Mouse (Mus musculus) midbrain, embryonic 13.5 days (tissue): ENCODE measurements around the gene Vmn2r108. TPM values are rescaled to one million over a fixed set of nuclear protein-coding genes. Genes with fewer than 3 reads are reported as not detected.
"Not testable (repeated sequence)": the region's sequence is repeated elsewhere in the genome, so short reads cannot be mapped to it uniquely, and the experiment has no call there.

Experiments used
- ATAC-seq: fragments of 200-750 bp; cut with Nextera tagmentation; 2 replicates; pipeline ENCODE4 v1.8.0; 2017; ENCODE audit warnings: mild to moderate bottlenecking, moderate TSS enrichment, moderate library complexity
- H3K27ac ChIP-seq: fragments of 300-500 bp; sonication (generic); 2 replicates; pipeline ENCODE4 v1.5.1; 2015; ENCODE audit warnings: inconsistent platforms, mild to moderate bottlenecking, moderate library complexity
- H3K27me3 ChIP-seq: fragments of 300-500 bp; sonication (generic); 2 replicates; pipeline ENCODE4 v1.6.1; 2015; ENCODE audit warnings: mild to moderate bottlenecking, inconsistent platforms
- H3K36me3 ChIP-seq: fragments of 300-500 bp; sonication (generic); 2 replicates; pipeline ENCODE4 v1.6.1; 2015; ENCODE audit warnings: mild to moderate bottlenecking, inconsistent platforms
- H3K4me1 ChIP-seq: fragments of 300-500 bp; sonication (generic); replicated peaks from 2 replicates; pipeline ENCODE4 v1.6.1; 2015; ENCODE audit warnings: inconsistent platforms
- H3K4me2 ChIP-seq: fragments of 300-500 bp; sonication (generic); replicated peaks from 2 replicates; pipeline ENCODE4 v1.6.1; 2015; ENCODE audit warnings: moderate library complexity, mild to moderate bottlenecking, inconsistent platforms
- H3K4me3 ChIP-seq: fragments of 300-500 bp; sonication (generic); replicated peaks from 2 replicates; pipeline ENCODE4 v1.5.1; 2015; ENCODE audit warnings: mild to moderate bottlenecking, inconsistent platforms
- H3K9ac ChIP-seq: fragments of 300-500 bp; sonication (generic); replicated peaks from 2 replicates; pipeline ENCODE4 v1.6.1; 2015; ENCODE audit warnings: mild to moderate bottlenecking, inconsistent platforms
- H3K9me3 ChIP-seq: fragments of 300-500 bp; sonication (generic); 2 replicates; pipeline ENCODE4 v1.6.1; 2016; ENCODE audit warnings: mild to moderate bottlenecking, inconsistent platforms
- WGBS: fragments of 180-500 bp; shearing (Covaris S2); methylation state at CpG from one replicate; pipeline ENCODE4 v1.1.7; 2015; 5-methylcytosine and 5-hydroxymethylcytosine counted together
- polyA plus RNA-seq: library from polyadenylated mRNA; unstranded; fragments of >200 nt; fragmentation: Nextera tagmentation; extraction: Ambion mirVana; gene quantifications from 2 replicates; pipeline ENCODE4 v1.2.1, GENCODE M21; 2015

The Vmn2r108 gene
- not detected in 2 replicates for polyA plus RNA-seq

GRCm38 (mm10) chr17:20481231-20481630 is at the start of gene Vmn2r108:
TSS of gene Vmn2r108 (minus strand) at chr17:20481331.
- Histone ChIP-seq H3K27me3 (no peaks in the 10 kb centered on the region), H3K9ac (no peak within 1 kb of the TSS), H3K4me3 (no peak within 1 kb of the TSS), H3K4me2 (no peak within 1 kb of the TSS), H3K9me3 (peaks cover 7% of the 10 kb centered on the region; the same call in 1 of the 2 replicates), H3K36me3 (no peaks in the 10 kb centered on the region), H3K4me1 (no peaks in the 10 kb centered on the region), H3K27ac (no peak within 1 kb of the TSS)
- ATAC-seq, result no peak

GRCm38 (mm10) chr17:20508247-20508646 is 27.1 kb upstream of the Vmn2r108 start:
- H3K4me1 ChIP-seq, ATAC-seq, H3K4me2 ChIP-seq, H3K9ac ChIP-seq, H3K9me3 ChIP-seq, H3K4me3 ChIP-seq, H3K27ac ChIP-seq, H3K27me3 ChIP-seq, H3K36me3 ChIP-seq: not testable (repeated sequence)

- H3K9me3 ChIP-seq, result peaks cover 9% of the 10 kb centered on the region; the same call in 1 of the 2 replicates
- no peak within 1 kb of the TSS for H3K27ac ChIP-seq
- H3K4me2 ChIP-seq, result no peak within 1 kb of the TSS
- H3K4me1 ChIP-seq, result no peaks in the 10 kb centered on the region
- H3K9ac ChIP-seq, result no peak within 1 kb of the TSS
- H3K27me3 ChIP-seq, result no peaks in the 10 kb centered on the region
- ATAC-seq, result no peak
- H3K36me3 ChIP-seq, result no peaks in the 10 kb centered on the region
- no peak within 1 kb of the TSS for H3K4me3 ChIP-seq
Measured at GRCm38 (mm10) chr17:20497858-20498257, 16.7 kb upstream of the Vmn2r108 start, which contains the start of gene Vmn1r225. TSS of gene Vmn1r225 (plus strand) at chr17:20498158.

GRCm38 (mm10) chr17:20473311-20473710 is 7.8 kb downstream of the Vmn2r108 start:
- peaks cover 15% of the 10 kb centered on the region for H3K9me3 ChIP-seq
- 69% methylated on average over 3 of the region's 3 CpGs for WGBS
- H3K9ac ChIP-seq, result no peak overlapping the region
- no peak for ATAC-seq
- no peak overlapping the region for H3K4me3 ChIP-seq
- no peaks in the 10 kb centered on the region for H3K27me3 ChIP-seq
- no peaks in the 10 kb centered on the region for H3K4me1 ChIP-seq
- no peaks in the 10 kb centered on the region for H3K36me3 ChIP-seq
- H3K27ac ChIP-seq, result no peak overlapping the region
- H3K4me2 ChIP-seq, result no peak overlapping the region

GRCm38 (mm10) chr17:20439263-20439662 is 41.9 kb downstream of the Vmn2r108 start:
- Histone ChIP-seq H3K4me1 (no peaks in the 10 kb centered on the region), H3K9me3 (peaks cover 22% of the 10 kb centered on the region), H3K4me3 (no peak overlapping the region), H3K9ac (no peak overlapping the region), H3K27me3 (no peaks in the 10 kb centered on the region), H3K4me2 (no peak overlapping the region), H3K36me3 (no peaks in the 10 kb centered on the region), H3K27ac (no peak overlapping the region)
- no peak for ATAC-seq

GRCm38 (mm10) chr17:20413846-20414245 is 67.3 kb downstream of the Vmn2r108 start, which contains the start of gene Vmn1r224:
TSS of gene Vmn1r224 (plus strand) at chr17:20414146.
- no peak within 1 kb of the TSS for H3K9ac ChIP-seq
- peaks cover 6% of the 10 kb centered on the region for H3K9me3 ChIP-seq
- H3K36me3 ChIP-seq, result no peaks in the 10 kb centered on the region
- ATAC-seq, result no peak
- H3K27ac ChIP-seq, result no peak within 1 kb of the TSS
- no peaks in the 10 kb centered on the region for H3K27me3 ChIP-seq
- 12% methylated on average over 1 of the region's 1 CpGs for WGBS
- H3K4me1 ChIP-seq, result no peaks in the 10 kb centered on the region
- no peak within 1 kb of the TSS for H3K4me3 ChIP-seq
- no peak within 1 kb of the TSS for H3K4me2 ChIP-seq

Other genes starting within 250 kb of the Vmn2r108 start
- not detected in 2 replicates for gene Vmn2r105, start 246.3 kb downstream of the Vmn2r108 start, polyA plus RNA-seq
- not detected in 2 replicates for gene Vmn2r106, start 195.8 kb downstream of the Vmn2r108 start, polyA plus RNA-seq
- not detected in 2 replicates for gene Vmn2r107, start 136.1 kb downstream of the Vmn2r108 start, polyA plus RNA-seq
- gene Vmn1r224, start 67.2 kb downstream of the Vmn2r108 start, polyA plus RNA-seq, result not detected in 2 replicates
- gene Vmn1r225, start 16.8 kb upstream of the Vmn2r108 start, polyA plus RNA-seq, result not detected in 2 replicates
- not detected in 2 replicates for gene Vmn2r109, start 83.4 kb upstream of the Vmn2r108 start, polyA plus RNA-seq
- gene Vmn2r110, start 115.1 kb upstream of the Vmn2r108 start, polyA plus RNA-seq, result not detected in 2 replicates
- not detected in 2 replicates for gene Fpr-rs3, start 143.5 kb upstream of the Vmn2r108 start, polyA plus RNA-seq
- gene Vmn1r226, start 201.5 kb upstream of the Vmn2r108 start, polyA plus RNA-seq, result not detected in 2 replicates
- not detected in 2 replicates for gene Vmn1r227, start 248.5 kb upstream of the Vmn2r108 start, polyA plus RNA-seq